Mouse (Mus musculus) embryonic fibroblast, embryonic 13.5 days (primary cell): Measurements from ENCODE around the gene Letm1.

Experiments used
- CTCF ChIP-seq: IDR thresholded peaks from 2 replicates; pipeline ENCODE4 v1.5.1; 2011; ENCODE audit warnings: mild to moderate bottlenecking, control low read depth, low read length, moderate library complexity, borderline replicate concordance; ENCODE audit not compliant: insufficient read depth
- POLR2A ChIP-seq: IDR thresholded peaks from 2 replicates; pipeline ENCODE4 v1.6.1; 2011; ENCODE audit warnings: low read depth, mild to moderate bottlenecking, control low read depth, low read length, moderate library complexity

- TF ChIP-seq CTCF = no peak
- no peak for TF ChIP-seq POLR2A
These were observed 55.7 kb downstream of the Letm1 start for GRCm38 (mm10) chr5:33726891-33727290.
